Mouse (Mus musculus) ovary, postnatal 14 days (tissue): Measurements from ENCODE around the gene Ddah2.

Experiments
- DNase-seq: peaks from one replicate; pipeline ENCODE4 v3.0.0; 2022; ENCODE audit warnings: low spot score

The Ddah2 gene

GRCm38 (mm10) chr17:35077285-35077684, 18.4 kb downstream of the Ddah2 start:
- no peak for DNase-seq

GRCm38 (mm10) chr17:35077786-35078233, 19.0 kb downstream of the Ddah2 start, which contains the start of gene Ly6g6d:
Ly6g6d (minus strand) TSS chr17:35078065.
- DNase-seq = no peak

- DNase-seq = no peak
Measured at GRCm38 (mm10) chr17:35079778-35080177, 20.9 kb downstream of the Ddah2 start.

GRCm38 (mm10) chr17:35080248-35080647, 21.4 kb downstream of the Ddah2 start:
- no peak for DNase-seq

- no peak for DNase-seq
Measured at GRCm38 (mm10) chr17:35080710-35081109, 21.9 kb downstream of the Ddah2 start.

- no peak for DNase-seq
Measured at GRCm38 (mm10) chr17:35082841-35083576, 24.2 kb downstream of the Ddah2 start.

- no peak for DNase-seq
Measured at GRCm38 (mm10) chr17:35083929-35084497, 25.2 kb downstream of the Ddah2 start.

GRCm38 (mm10) chr17:35085208-35085865, 26.5 kb downstream of the Ddah2 start, which contains the start of gene Ly6g6f:
Ly6g6f (minus strand) TSS chr17:35085610.
- DNase-seq = no peak

GRCm38 (mm10) chr17:35088151-35088550, 29.3 kb downstream of the Ddah2 start:
- DNase-seq = no peak

- peak; percentile 86 for DNase-seq
Measured at GRCm38 (mm10) chr17:35088825-35089644, 30.2 kb downstream of the Ddah2 start, which contains the start of gene Abhd16a. Abhd16a (plus strand) TSS chr17:35089263.

GRCm38 (mm10) chr17:35090166-35090932, 31.5 kb downstream of the Ddah2 start:
- DNase-seq = no peak

- DNase-seq = no peak
Measured at GRCm38 (mm10) chr17:35092403-35093198, 33.8 kb downstream of the Ddah2 start.

GRCm38 (mm10) chr17:35094475-35095365, 35.9 kb downstream of the Ddah2 start:
- DNase-seq = no peak

- DNase-seq = no peak
Measured at GRCm38 (mm10) chr17:35096597-35096996, 37.8 kb downstream of the Ddah2 start.

- no peak for DNase-seq
Measured at GRCm38 (mm10) chr17:35097164-35097655, 38.4 kb downstream of the Ddah2 start.

- DNase-seq = no peak
Measured at GRCm38 (mm10) chr17:35100196-35100765, 41.4 kb downstream of the Ddah2 start.

GRCm38 (mm10) chr17:35101161-35101560, 42.3 kb downstream of the Ddah2 start:
- DNase-seq = no peak

GRCm38 (mm10) chr17:35102299-35102698, 43.5 kb downstream of the Ddah2 start:
- no peak for DNase-seq

GRCm38 (mm10) chr17:35103221-35103690, 44.4 kb downstream of the Ddah2 start:
- DNase-seq = no peak
